13 mouse cellular contexts compared by ENCODE assay signal in the genomic region with DNA sequence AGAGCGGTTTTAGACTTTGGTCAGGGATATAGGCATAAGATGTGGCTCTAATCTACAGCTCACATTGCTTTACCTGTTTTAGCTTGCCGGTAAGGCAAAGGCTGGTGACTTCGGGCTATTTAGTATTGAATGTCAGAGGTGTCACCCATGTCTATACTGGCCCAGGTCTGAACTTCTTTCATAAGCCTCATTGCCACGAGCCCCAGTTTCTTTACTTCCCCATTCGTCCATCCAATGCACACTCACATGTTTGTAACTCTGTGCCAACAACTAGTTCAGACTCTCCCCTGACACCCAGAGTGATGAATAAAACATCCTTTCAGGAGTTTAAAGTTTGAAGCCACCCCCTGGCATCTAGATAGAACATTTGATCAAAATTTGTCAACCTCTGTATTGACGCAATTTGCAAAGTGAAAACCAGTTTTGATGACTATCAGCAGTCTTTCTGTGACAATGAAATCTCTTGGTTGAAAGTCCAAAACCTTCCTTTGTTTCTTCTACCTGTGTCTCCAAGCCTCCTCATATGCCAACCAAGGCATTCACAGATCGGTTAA.
"Had no signal": no experiment of that assay in that cellular context is flagged by ENCODE, and none has a peak within 500 bp of the region (broad histone marks: within the 10 kb centered on the region; RNA-seq: fewer than 3 reads in every experiment).

No protein-coding gene starts in this region.

- DNase-seq: kidney, adult 8-10 months; kidney, postnatal 25 days; lung, embryonic 14.5 days; lung, postnatal 10 days; lung, postnatal 4 days; right cerebral cortex, postnatal 4 days had no signal

- H3K27ac ChIP-seq: left cerebral cortex, adult 2 months; limb, embryonic 15.5 days; liver, embryonic 12.5 days; midbrain, embryonic 12.5 days; neural tube, embryonic 15.5 days; stomach, postnatal 0 days had no signal

- H3K36me3 ChIP-seq: limb, embryonic 15.5 days; liver, embryonic 12.5 days; midbrain, embryonic 12.5 days; neural tube, embryonic 15.5 days had no signal

- ATAC-seq: liver, embryonic 12.5 days; midbrain, embryonic 16.5 days had no signal

- H3K4me2 ChIP-seq: limb, embryonic 15.5 days; liver, embryonic 12.5 days; lung, embryonic 14.5 days; midbrain, embryonic 12.5 days; neural tube, embryonic 15.5 days had no signal

- H3K9me3 ChIP-seq: limb, embryonic 15.5 days; liver, embryonic 12.5 days; midbrain, embryonic 12.5 days; neural tube, embryonic 15.5 days had no signal

- H3K4me1 ChIP-seq: limb, embryonic 15.5 days; liver, embryonic 12.5 days; midbrain, embryonic 12.5 days; neural tube, embryonic 15.5 days had no signal

- H3K4me3 ChIP-seq: left cerebral cortex, adult 2 months; limb, embryonic 15.5 days; liver, embryonic 12.5 days; midbrain, embryonic 12.5 days; neural tube, embryonic 15.5 days had no signal

- H3K27me3 ChIP-seq: limb, embryonic 15.5 days; liver, embryonic 12.5 days; midbrain, embryonic 12.5 days; neural tube, embryonic 15.5 days had no signal

- H3K9ac ChIP-seq: limb, embryonic 15.5 days; liver, embryonic 12.5 days; lung, embryonic 14.5 days; midbrain, embryonic 12.5 days; neural tube, embryonic 15.5 days had no signal
